Mouse (Mus musculus) layer of hippocampus, adult 9-11 months (tissue): Measurements from ENCODE around the gene Cc2d2b.

ENCODE experiments used
- DNase-seq: peaks from one replicate; pipeline ENCODE4 v3.0.0; 2022

Cc2d2b gene

GRCm38 (mm10) chr19:40762023-40762759, 13.6 kb downstream of the Cc2d2b start:
- peak; percentile 60 for DNase-seq

GRCm38 (mm10) chr19:40767189-40767588, 18.6 kb downstream of the Cc2d2b start:
- DNase-seq: no peak

- DNase-seq: no peak
Observed at GRCm38 (mm10) chr19:40769341-40769770, 20.8 kb downstream of the Cc2d2b start.

- DNase-seq: no peak
Observed at GRCm38 (mm10) chr19:40788004-40788714, 39.6 kb downstream of the Cc2d2b start.

DNA sequence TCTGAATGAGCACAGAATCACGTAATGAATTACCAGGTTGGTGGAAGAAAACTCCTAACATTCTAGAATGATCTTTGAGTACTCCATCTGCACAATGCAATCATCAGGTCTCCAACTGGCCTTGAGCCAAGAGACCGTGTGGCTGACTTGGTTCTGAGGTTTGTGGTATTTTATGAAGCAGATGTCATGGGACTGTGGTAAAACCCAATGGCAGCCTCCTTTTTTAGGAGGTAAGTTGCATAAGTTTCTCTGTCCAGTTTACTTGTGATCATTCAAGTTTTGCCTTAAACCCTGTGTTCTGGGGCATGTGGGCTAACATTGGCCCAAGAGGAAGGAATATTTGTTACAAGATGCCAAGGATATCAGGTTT, 40.1 kb downstream of the Cc2d2b start:
- DNase-seq: peak; percentile 2

DNA sequence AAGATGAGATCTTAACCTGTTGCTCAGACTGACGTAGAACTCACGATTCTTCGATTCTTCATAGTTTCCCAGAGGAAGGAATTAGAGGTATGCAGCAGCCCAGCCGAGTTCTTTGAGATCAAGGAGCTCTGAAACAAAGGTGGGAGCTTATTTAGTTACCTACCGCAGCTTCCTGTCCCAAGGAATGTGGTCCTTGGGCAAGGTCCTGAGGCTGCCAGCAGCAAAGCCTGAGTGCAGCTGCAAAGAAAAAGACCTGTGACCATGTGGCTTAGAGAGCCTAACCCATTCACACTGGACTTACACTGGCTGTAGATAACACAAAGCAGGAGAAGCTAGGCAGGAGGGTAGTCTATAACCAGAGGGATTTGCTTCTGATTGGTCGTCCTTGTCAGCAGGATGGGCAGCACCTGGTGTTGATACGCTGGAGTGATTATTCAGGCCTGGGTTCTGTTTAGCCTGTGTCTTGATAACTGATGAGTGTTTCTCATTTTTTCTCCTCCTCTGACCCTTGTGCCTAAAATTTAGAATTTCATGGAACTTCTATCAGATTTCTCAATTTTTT, 56.7 kb downstream of the Cc2d2b start:
- DNase-seq: no peak

DNA sequence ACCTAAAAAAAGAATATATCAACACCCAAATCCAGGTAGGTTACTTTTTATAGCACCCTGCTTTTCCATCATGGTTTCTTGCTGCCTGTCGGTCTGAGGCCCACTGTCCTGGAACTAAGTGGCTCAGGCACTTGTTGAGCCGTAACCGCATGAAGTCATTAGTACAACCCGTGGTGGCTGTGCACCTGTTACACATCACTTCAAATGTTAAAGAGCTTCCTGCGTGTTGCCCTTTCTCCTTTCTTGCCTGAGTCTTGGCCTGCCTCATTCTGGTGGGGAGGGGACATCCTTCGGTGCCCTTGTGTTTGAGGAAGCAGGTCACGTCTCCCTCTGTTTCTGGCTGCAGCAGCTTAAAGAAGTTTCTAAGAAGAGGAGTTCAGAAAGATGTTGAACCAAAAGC, 61.3 kb downstream of the Cc2d2b start:
- no peak for DNase-seq

DNA sequence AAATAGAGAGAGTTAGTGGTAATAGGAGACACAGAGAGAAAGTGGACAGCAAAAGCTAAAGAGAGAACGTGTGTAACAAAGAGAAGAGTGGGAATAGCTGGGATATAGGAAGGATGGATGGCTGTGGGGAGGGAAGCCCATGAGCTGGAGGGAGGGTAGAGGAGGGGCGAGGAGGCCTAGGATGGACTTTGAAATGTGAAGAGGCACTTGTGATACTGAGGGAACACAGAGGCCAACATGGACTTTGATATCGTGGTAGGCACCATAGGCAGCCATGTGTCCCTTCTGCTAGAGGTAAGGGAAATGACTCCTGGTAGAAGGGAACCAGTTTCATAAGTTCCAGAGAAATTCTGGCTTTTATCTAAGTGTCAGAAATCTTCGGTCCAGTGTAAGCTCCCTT, 63.3 kb downstream of the Cc2d2b start:
- DNase-seq: no peak

GRCm38 (mm10) chr19:40812778-40813177, 64.2 kb downstream of the Cc2d2b start:
- no peak for DNase-seq

GRCm38 (mm10) chr19:40813385-40813784, 64.8 kb downstream of the Cc2d2b start:
- DNase-seq: no peak

DNA sequence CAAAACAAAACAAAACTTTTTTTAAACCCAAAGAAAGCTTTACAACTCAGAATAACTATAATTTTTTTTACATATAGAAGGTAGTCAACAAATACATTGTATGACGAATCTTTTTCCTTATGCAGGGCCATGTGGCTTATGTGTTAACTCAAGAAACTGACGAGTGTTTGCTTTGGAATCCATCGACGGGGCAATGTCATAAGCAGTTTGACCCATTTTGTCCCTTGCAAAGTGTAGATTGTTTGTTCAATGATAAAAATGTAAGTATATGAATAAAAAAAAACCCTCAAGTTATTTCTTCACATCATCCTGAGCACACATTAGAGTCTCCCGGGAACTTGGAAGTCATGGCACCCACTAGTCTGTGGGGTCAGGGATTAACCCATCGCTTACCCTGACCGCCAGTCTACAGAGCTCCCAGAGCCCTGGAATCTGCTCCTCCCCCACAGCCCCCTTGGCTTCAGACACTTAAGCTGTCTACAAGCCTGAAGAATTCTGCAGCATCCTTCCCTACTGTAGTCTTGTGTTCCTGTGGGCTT, 67.2 kb downstream of the Cc2d2b start:
- no peak for DNase-seq

GRCm38 (mm10) chr19:40817901-40818532, 69.5 kb downstream of the Cc2d2b start:
- DNase-seq: no peak

GRCm38 (mm10) chr19:40818764-40819163, 70.2 kb downstream of the Cc2d2b start:
- no peak for DNase-seq

GRCm38 (mm10) chr19:40821306-40821825, 72.8 kb downstream of the Cc2d2b start:
- no peak for DNase-seq

- DNase-seq: no peak
Observed at GRCm38 (mm10) chr19:40825636-40826035, 77.1 kb downstream of the Cc2d2b start.

DNA sequence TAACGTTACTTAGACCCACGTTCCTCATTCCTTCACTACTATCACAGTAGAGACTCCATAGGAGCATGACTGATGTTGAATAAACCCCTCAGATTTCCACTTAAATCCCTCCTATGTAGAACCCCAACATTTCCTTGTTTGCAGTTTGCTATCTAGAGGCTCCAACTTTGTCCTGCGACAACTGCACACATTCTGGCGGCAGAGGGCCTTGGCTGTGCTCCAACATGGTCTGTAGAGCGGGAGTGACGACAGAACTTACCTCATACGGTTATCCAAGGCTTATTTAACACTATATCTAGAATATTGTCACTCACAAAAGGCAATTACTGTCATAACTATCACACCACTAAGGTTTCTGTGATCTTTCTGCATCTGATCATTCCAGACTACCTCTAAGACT, 78.2 kb downstream of the Cc2d2b start:
- DNase-seq: no peak

DNA sequence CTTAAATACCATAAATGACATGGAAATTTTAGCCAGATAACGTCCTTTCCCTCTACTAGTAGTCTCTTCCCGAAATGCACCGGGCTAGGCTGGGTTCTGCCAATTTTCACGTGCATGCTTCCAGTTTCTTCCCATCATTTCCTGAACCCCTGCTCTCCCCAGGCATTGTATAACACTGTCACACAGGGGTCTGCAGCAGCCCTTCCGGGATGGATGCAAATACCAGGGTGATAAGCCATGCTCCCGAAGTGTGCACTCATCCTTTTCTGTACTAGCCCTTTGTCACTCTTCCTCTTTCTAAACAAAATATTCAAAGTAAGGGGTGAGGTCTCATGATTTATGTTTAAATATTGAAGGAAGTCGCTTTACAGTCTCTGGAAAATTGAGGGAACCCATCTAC, 81.6 kb downstream of the Cc2d2b start:
- no peak for DNase-seq

GRCm38 (mm10) chr19:40830703-40831415, 82.3 kb downstream of the Cc2d2b start, which contains the start of gene Ccnj:
Ccnj (plus strand) TSS chr19:40831279.
- DNase-seq: peak; percentile 92

DNA sequence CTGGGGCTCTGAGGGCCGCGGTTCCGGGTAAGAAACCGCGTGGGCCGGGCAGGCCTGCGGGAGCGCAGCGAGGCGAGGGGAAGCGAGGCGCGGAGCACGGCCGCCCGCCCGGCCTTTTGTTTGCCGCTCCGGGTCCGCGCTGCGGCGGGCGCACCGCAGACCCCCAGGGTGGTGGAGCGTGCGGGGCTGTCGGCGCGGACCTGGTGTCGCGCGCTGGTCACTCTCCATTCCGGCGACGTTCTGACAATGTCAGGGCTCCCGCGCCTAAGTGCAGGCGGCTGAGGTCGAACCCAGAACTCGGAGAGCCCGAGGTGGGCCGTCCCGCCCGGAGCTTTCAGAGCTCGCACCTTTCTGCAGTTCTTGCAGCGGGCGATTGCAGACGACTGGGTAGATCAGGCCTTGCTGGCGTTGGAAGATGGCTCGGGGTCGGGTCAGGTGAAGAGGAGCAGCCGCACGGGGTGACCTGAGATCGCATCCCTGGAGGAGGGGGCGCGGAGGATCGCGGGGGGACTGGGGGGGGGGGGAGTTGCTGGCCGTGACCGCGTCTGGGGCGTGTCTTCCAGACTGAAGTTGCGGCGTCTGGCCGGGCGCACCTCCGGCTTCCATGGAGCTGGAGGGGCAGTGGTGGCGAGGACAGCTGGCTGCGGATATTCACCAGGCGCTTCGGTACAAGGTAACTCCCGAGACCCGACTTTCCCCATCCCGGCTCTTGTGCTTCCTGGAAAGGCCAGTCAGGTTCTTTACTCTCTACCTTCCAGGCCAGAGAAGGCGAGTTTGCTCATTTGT, 83.1 kb downstream of the Cc2d2b start:
- DNase-seq: no peak

DNA sequence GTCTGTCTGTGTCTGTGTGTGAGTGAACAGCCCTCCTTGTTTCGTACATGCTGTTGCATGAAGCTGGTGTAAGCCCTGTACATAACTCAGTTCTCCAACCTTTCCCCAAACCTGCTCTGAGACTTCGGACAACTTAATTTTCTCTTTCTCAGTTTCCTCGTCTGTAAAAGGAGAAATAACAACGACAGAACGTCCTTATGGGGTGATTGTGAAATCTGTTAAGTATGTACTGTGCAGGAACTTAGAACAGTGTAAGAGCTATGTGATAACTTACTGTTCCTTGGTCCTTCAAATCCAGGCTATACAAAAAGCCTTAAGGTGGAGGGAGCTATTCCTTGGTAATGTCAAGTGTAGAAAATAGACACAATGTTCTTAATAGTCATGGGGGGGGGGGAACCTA, 83.8 kb downstream of the Cc2d2b start:
- DNase-seq: no peak

GRCm38 (mm10) chr19:40834436-40834835, 85.9 kb downstream of the Cc2d2b start:
- DNase-seq: no peak

GRCm38 (mm10) chr19:40838205-40838604, 89.7 kb downstream of the Cc2d2b start:
- no peak for DNase-seq
